Mouse (Mus musculus) R1 (cell line): ENCODE measurements at regions not wholly inside any gene's neighbourhood (a gene's known extent, or its start where the extent isn't known, plus 50 kb on each side); places are given as distances from the start of the nearest gene placed in this dataset.

Experiments used
- DNase-seq: peaks from one replicate; pipeline ENCODE4 v3.0.0-alpha.2; 2018; ENCODE audit warnings: low read depth, low spot score

GRCm38 (mm10) chr10:24493392-24493791 lies 101.8 kb upstream of the Ccn2 start:
- no peak for DNase-seq

DNA sequence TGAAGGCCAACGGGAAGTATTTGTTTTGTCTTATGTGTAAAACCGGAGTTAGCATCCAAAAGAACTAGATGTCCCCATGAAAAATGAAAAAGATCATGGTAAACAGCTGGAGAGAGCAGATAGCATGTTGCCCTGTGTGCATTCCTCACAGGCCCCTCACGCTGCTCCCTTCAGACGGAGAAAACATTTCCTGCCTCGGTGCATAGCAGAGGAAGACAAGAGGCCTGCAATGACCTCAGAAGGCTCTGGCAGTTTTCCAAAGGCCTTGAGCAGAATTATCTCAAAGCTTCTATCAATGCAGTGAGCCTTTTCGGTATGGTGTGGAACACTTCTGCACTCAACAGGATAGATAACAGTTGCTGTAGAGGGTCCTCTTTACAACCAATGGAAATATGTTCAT lies 101.3 kb upstream of the Ccn2 start:
- no peak for DNase-seq

DNA sequence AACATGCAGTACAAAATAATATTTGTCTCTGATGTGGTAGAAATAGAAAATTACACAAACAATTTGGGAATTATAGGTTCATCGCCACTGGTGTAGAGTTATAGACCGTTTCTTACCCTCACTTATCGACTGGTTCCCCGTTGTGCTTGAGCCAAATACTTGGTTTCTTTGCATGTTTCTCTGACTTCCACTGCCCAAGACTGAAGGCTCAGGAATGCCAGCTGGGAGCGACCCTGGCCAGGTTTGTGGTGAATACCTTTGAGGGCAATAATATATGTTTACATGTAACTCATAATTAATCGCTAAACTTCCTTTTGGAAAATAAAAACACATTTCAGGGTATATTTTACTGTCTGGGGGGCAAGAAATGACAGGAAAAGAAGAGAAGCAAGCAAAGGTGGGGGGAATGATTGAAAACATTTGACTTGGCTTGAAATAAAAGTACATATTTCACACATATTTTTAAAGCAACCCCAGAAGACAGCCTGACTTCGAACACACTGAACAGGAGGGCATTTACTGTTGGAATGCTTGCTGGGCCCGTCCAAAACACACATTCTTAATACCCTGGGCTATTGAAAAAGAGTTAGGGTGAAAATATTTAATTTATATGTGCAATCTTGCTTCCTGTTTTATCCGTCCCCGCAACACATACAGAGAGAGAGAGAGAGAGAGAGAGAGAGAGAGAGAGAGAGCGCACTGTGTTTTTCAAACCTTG lies 75.3 kb upstream of the Ccn2 start:
- DNase-seq, result no peak

DNA sequence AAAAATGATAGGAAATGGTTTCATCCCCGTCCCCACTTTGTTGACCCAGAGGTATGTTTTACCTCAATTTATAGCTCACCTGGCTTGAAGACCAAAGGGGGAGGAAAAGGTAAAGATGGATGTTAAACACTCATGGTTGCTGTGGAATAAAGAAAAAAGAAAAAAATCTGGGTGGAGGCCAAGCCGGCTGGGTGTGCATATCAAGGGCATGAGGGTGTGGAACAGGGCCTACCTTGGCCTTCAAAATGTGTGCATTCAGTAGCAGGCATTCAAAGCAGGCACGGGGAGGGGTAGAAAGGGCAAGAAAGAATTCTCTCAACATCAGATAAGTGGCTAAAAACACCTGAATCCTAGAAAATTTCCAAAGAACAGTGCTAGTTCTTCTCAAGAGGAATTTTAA lies 74.7 kb upstream of the Ccn2 start:
- DNase-seq, result no peak

DNA sequence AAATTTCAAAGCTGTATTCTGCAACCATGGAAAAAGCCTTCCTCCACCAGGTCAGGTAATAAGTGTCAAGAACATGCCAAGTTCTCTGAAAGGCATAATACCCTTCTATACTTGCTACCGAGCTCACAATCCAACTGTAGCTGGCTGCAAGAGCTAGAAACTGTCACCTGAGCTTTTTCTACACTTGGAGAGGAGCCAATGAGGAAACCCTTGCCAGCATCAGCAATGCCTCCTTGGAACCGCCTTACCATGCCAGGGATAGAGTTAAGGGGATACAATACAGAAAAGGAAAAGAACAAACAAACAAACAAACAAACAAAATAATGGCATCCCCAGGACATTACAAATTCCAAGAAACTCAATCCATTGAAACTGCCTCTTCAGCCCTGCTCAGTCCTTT lies 62.5 kb upstream of the Ccn2 start:
- DNase-seq, result no peak

- no peak for DNase-seq
Observed at GRCm38 (mm10) chr10:24534901-24535300, 60.3 kb upstream of the Ccn2 start.

- DNase-seq, result no peak
Observed at GRCm38 (mm10) chr10:24535461-24535860, 59.8 kb upstream of the Ccn2 start.

GRCm38 (mm10) chr10:24541990-24542389 lies 53.3 kb upstream of the Ccn2 start:
- DNase-seq, result no peak
